Mouse (Mus musculus) C2C12 (cell line): ENCODE data around the gene Olfr1352. TPM values are rescaled to one million over a fixed set of nuclear protein-coding genes. Genes with fewer than 3 reads are reported as not detected.
"Not testable (repeated sequence)": the region's sequence is repeated elsewhere in the genome, so short reads cannot be mapped to it uniquely, and the experiment has no call there.

ENCODE experiments used
- H3K27me3 ChIP-seq: one replicate; pipeline ENCODE4 v1.6.1; 2011; ENCODE audit not compliant: control insufficient read depth, insufficient read depth, insufficient read length
- H3K36me3 ChIP-seq: one replicate; pipeline ENCODE4 v1.6.1; 2011; ENCODE audit not compliant: control insufficient read depth, insufficient read depth
- H3K4me3 ChIP-seq: one replicate; pipeline ENCODE4 v1.5.1; 2011; ENCODE audit warnings: mild to moderate bottlenecking, control low read depth; ENCODE audit not compliant: poor library complexity, insufficient read depth, severe bottlenecking
- H3K79me2 ChIP-seq: one replicate; pipeline ENCODE4 v1.6.1; 2011; ENCODE audit not compliant: control insufficient read depth, insufficient read depth
- H3K79me3 ChIP-seq: one replicate; pipeline ENCODE4 v1.6.1; 2011; ENCODE audit warnings: low read depth, control low read depth
- H3ac ChIP-seq: one replicate; pipeline ENCODE3; 2011; ENCODE audit warnings: low read depth; ENCODE audit not compliant: control insufficient read depth, insufficient read length
- CEBPB ChIP-seq: IDR thresholded peaks from one replicate; pipeline ENCODE4 v1.6.1; 2011; ENCODE audit warnings: low read depth, mild to moderate bottlenecking, control low read depth, moderate library complexity
- CTCF ChIP-seq: IDR thresholded peaks from one replicate; pipeline ENCODE4 v1.5.1; 2011; ENCODE audit not compliant: control insufficient read depth, insufficient read depth, insufficient read length
- FOSL1 ChIP-seq: IDR thresholded peaks from one replicate; pipeline ENCODE4 v1.8.0; 2011; ENCODE audit warnings: mild to moderate bottlenecking, low read length; ENCODE audit not compliant: poor library complexity, insufficient read depth, severe bottlenecking
- MAX ChIP-seq: IDR thresholded peaks from one replicate; pipeline ENCODE4 v1.6.1; 2011; ENCODE audit warnings: mild to moderate bottlenecking, control low read depth
- MYOD1 ChIP-seq: IDR thresholded peaks from one replicate; pipeline ENCODE4 v1.6.1; 2011; ENCODE audit warnings: low read depth; ENCODE audit not compliant: control insufficient read depth, insufficient read length
- MYOG ChIP-seq: IDR thresholded peaks from one replicate; pipeline ENCODE4 v1.6.1; 2011; ENCODE audit not compliant: control insufficient read depth, insufficient read length; ENCODE audit errors: extremely low read depth
- USF1 ChIP-seq: IDR thresholded peaks from one replicate; pipeline ENCODE4 v1.6.1; 2011; ENCODE audit warnings: low read depth, mild to moderate bottlenecking, control low read depth, moderate library complexity
- long read RNA-seq, 2 experiments: library from polyadenylated mRNA; unstranded; transcript quantifications; one replicate each; pipeline ENCODE4 v2.0.0; 2019 to 2020
- polyA plus RNA-seq: library from polyadenylated mRNA; unstranded; fragments of >200 nt; fragmentation: generic; extraction: Trizol; gene quantifications from one replicate; pipeline ENCODE4 v1.2.1, GENCODE M21; 2012; ENCODE audit warnings: missing spikeins

Olfr1352 gene
- not detected for polyA plus RNA-seq
- long read RNA-seq, experiment 1: 0 reads
- long read RNA-seq, experiment 2: 0 reads

GRCm38 (mm10) chr10:78980750-78981149, at the start of gene Olfr1352:
Olfr1352 (plus strand) TSS chr10:78981050.
- Histone ChIP-seq H3K36me3 (no peaks in the 10 kb centered on the region), H3ac (no peak within 1 kb of the TSS), H3K4me3 (no peak within 1 kb of the TSS), H3K79me2 (no peaks in the 10 kb centered on the region), H3K27me3 (no peaks in the 10 kb centered on the region), H3K79me3 (no peaks in the 10 kb centered on the region)
- no peak for TF ChIP-seq USF1
- TF ChIP-seq MAX: no peak
- no peak for TF ChIP-seq MYOG

- not testable (repeated sequence) for H3K36me3 ChIP-seq, H3K79me2 ChIP-seq, H3K4me3 ChIP-seq, H3ac ChIP-seq, H3K27me3 ChIP-seq, H3K79me3 ChIP-seq
Observed at GRCm38 (mm10) chr10:78950336-78950735, 30.5 kb upstream of the Olfr1352 start, which contains the start of gene Olfr8. Olfr8 (plus strand) TSS chr10:78950636.

- H3K79me3 ChIP-seq, H3K4me3 ChIP-seq: not testable (repeated sequence)
Observed at GRCm38 (mm10) chr10:78963009-78963408, 17.8 kb upstream of the Olfr1352 start, which contains the start of gene Olfr1353. Olfr1353 (plus strand) TSS chr10:78963309.

GRCm38 (mm10) chr10:79012172-79012571, 31.3 kb downstream of the Olfr1352 start, which contains the start of gene Olfr1351:
Olfr1351 (plus strand) TSS chr10:79012472.
- H3K79me3 ChIP-seq: no peaks in the 10 kb centered on the region
- no peaks in the 10 kb centered on the region for H3K36me3 ChIP-seq
- no peaks in the 10 kb centered on the region for H3K79me2 ChIP-seq
- H3ac ChIP-seq: no peak within 1 kb of the TSS
- H3K4me3 ChIP-seq: no peak within 1 kb of the TSS
- no peaks in the 10 kb centered on the region for H3K27me3 ChIP-seq
- TF ChIP-seq CTCF: no peak
- no peak for TF ChIP-seq MAX
- no peak for TF ChIP-seq MYOD1
- no peak for TF ChIP-seq USF1

More at GRCm38 (mm10) chr10:78963009-78963408, 17.8 kb upstream of the Olfr1352 start, which contains the start of gene Olfr1353:
- H3ac ChIP-seq, H3K79me2 ChIP-seq, H3K36me3 ChIP-seq, H3K27me3 ChIP-seq: not testable (repeated sequence)

- no peak for TF ChIP-seq FOSL1
- TF ChIP-seq CEBPB: no peak
- TF ChIP-seq MYOG: no peak
- TF ChIP-seq MAX: no peak
- TF ChIP-seq USF1: no peak
- TF ChIP-seq MYOD1: no peak
- no peak for TF ChIP-seq CTCF
- H3K4me3 ChIP-seq: no peak within 1 kb of the TSS
- no peaks in the 10 kb centered on the region for H3K79me2 ChIP-seq
- H3K27me3 ChIP-seq: no peaks in the 10 kb centered on the region
- no peak within 1 kb of the TSS for H3ac ChIP-seq
- no peaks in the 10 kb centered on the region for H3K36me3 ChIP-seq
- no peaks in the 10 kb centered on the region for H3K79me3 ChIP-seq
Observed at GRCm38 (mm10) chr10:79028441-79028840, 47.6 kb downstream of the Olfr1352 start, which contains the start of gene Olfr57. Olfr57 (plus strand) TSS chr10:79028741.

Other genes starting within 250 kb of the Olfr1352 start
- gene Ccdc105, start 228.0 kb upstream of the Olfr1352 start, polyA plus RNA-seq: not detected
- gene Slc1a6, start 200.6 kb upstream of the Olfr1352 start, polyA plus RNA-seq: not detected
- gene Olfr1356, start 128.9 kb upstream of the Olfr1352 start, polyA plus RNA-seq: not detected
- not detected for gene Olfr1355, start 105.5 kb upstream of the Olfr1352 start, polyA plus RNA-seq
- not detected for gene Olfr1354, start 67.9 kb upstream of the Olfr1352 start, polyA plus RNA-seq
- gene Olfr8, start 30.4 kb upstream of the Olfr1352 start, polyA plus RNA-seq: not detected
- not detected for gene Olfr1353, start 17.7 kb upstream of the Olfr1352 start, polyA plus RNA-seq
- not detected for gene Olfr1351, start 31.4 kb downstream of the Olfr1352 start, polyA plus RNA-seq
- not detected for gene Olfr57, start 47.7 kb downstream of the Olfr1352 start, polyA plus RNA-seq
- 1.7 TPM for gene 2610008E11Rik, start 116.5 kb downstream of the Olfr1352 start, polyA plus RNA-seq
- gene Vmn2r80, start 167.7 kb downstream of the Olfr1352 start, polyA plus RNA-seq: not detected